17 mouse cellular contexts compared by ENCODE assay signal in the genomic region with DNA sequence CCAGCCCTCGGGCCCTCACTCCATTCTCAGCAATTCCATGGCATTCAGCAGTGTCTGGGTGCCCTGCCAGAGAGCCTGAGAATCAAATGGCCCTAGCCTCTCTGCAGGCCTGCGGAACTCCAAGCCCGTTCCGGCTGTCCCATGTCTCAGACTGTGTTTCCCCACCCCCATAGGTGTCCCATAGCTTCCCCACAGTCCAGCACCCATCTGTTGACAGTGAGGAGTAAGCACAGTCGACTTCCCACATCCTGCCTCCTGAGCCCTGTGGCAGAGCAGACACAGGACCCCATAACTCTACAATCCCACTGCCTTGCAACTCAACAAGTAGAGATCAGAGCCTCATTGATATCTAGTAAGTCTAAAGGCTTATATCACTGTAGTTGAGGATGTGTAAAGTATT.
"Had no signal": no experiment of that assay in that cellular context is flagged by ENCODE, and none has a peak within 500 bp of the region (broad histone marks: within the 10 kb centered on the region; RNA-seq: fewer than 3 reads in every experiment).

No protein-coding gene starts in this region.

- H3K27me3 ChIP-seq: limb, embryonic 13.5 days; liver, embryonic 12.5 days; liver, embryonic 15.5 days; lung, embryonic 15.5 days; megakaryocyte, embryonic 14.5 days had no signal

- H3K9ac ChIP-seq: limb, embryonic 13.5 days; liver, embryonic 12.5 days; liver, embryonic 15.5 days; lung, embryonic 15.5 days had no signal

- H3K4me1 ChIP-seq: limb, embryonic 10.5 days; limb, embryonic 13.5 days; liver, embryonic 12.5 days; liver, embryonic 15.5 days; lung, embryonic 15.5 days; megakaryocyte, embryonic 14.5 days; midbrain, embryonic 10.5 days had no signal

- H3K27ac ChIP-seq: kidney, postnatal 0 days; layer of hippocampus, adult 2 months; limb, embryonic 10.5 days; limb, embryonic 13.5 days; liver, embryonic 12.5 days; liver, embryonic 15.5 days; lung, embryonic 15.5 days; midbrain, embryonic 10.5 days had no signal

- DNase-seq: kidney, postnatal 25 days; layer of hippocampus, adult 9-11 months; liver; lung, adult 18-20 months; lung, postnatal 10 days; lung, postnatal 36 days; midbrain, embryonic 14.5 days; thymus, postnatal 25 days had no signal

- H3K9me3 ChIP-seq: limb, embryonic 10.5 days; limb, embryonic 13.5 days; liver, embryonic 12.5 days; liver, embryonic 15.5 days; lung, embryonic 15.5 days; midbrain, embryonic 10.5 days had no signal

- H3K4me2 ChIP-seq: limb, embryonic 13.5 days; liver, embryonic 12.5 days; liver, embryonic 15.5 days; lung, embryonic 15.5 days had no signal

- H3K4me3 ChIP-seq: layer of hippocampus, adult 2 months; limb, embryonic 10.5 days; limb, embryonic 13.5 days; liver, embryonic 12.5 days; liver, embryonic 15.5 days; lung, embryonic 15.5 days; megakaryocyte, embryonic 14.5 days; midbrain, embryonic 10.5 days had no signal

- H3K36me3 ChIP-seq: limb, embryonic 10.5 days; limb, embryonic 13.5 days; liver, embryonic 12.5 days; liver, embryonic 15.5 days; lung, embryonic 15.5 days; midbrain, embryonic 10.5 days had no signal

- ATAC-seq: liver, embryonic 12.5 days had no signal
